Mouse (Mus musculus) ES-E14 (cell line): ENCODE measurements at regions not wholly inside any gene's neighbourhood (a gene's known extent, or its start where the extent isn't known, plus 50 kb on each side); places are given as distances from the start of the nearest gene placed in this dataset.

Experiments used
- CHD2 ChIP-seq: IDR thresholded peaks from 2 replicates; pipeline ENCODE4 v1.6.1; 2014; ENCODE audit warnings: mild to moderate bottlenecking, low read depth, low read length, inconsistent platforms
- ZNF384 ChIP-seq: IDR thresholded peaks from 2 replicates; pipeline ENCODE4 v1.6.1; 2012; ENCODE audit warnings: low read depth, low read length, inconsistent platforms

DNA sequence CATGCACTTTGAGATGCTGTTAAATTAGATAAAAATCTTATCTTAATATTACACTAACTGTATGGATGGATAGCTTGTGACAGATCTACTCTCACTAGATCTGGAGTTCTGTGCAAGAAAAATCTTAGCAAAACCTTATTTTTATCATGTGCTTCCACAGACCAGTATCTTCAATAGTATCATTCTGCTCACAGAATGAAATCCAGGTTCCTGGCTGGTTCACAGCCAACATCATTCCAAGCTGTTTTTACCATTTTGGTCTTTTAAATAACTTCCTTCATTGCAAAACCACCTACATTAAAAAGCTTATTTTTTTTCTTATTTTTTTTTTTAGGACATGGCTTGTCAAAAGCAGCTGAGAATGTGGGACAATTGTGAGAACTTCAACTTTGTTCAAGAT, 276.1 kb upstream of the Tbc1d2b start:
- TF ChIP-seq CHD2 (no peak), ZNF384 (no peak)
